Mouse (Mus musculus): ENCODE results near the gene Rpl39.

DNA sequence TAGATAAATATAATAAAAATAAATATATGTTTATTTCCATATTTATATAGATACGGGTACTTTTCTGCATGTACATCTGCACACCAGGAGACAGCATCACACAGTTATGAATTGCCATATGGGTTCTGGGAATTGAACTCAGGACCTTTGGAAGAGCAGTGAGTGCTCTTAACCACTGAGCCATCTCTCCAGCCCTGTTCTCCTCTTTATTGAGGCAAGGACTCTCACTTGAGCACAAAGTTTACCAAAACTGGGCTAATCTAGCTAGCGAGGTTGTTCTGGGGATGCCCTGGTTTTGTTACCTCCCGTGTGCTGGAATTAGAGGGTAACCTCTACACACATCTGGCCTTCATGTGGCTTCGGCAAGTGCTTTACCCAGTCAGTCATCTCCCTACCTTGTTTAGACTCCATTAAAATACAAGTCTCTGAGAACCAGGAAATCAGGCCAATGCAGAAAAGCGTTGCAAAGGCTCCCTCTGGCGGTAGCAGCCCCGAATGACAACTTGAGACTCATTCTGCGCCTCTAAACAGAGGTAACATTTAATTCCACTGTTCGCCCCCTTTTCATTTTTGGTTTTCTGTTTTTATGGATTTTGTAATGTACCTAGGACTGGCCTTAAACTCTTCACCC, 10.8 kb downstream of the Rpl39 start:
- TF ChIP-seq CTCF (IDR thresholded peaks at IDR 0.05; ENCODE audit: insufficient read depth, low read length) (peak; percentile 81), POLR2A (IDR thresholded peaks at IDR 0.05; ENCODE audit: borderline replicate concordance, extremely low read depth, low read depth, low read length) (no peak)
